Mouse (Mus musculus) intestine, postnatal 0 days (tissue): Measurements from ENCODE around the gene Kcnn1. TPM values are rescaled to one million over a fixed set of nuclear protein-coding genes. Genes with fewer than 3 reads are reported as not detected.

Experiments
- ATAC-seq: fragments of 200-750 bp; cut with Nextera tagmentation; 2 replicates; pipeline ENCODE4 v1.8.0; 2017; ENCODE audit warnings: mild to moderate bottlenecking, moderate TSS enrichment, moderate library complexity
- H3K27ac ChIP-seq: fragments of 300-500 bp; sonication (generic); 2 replicates; pipeline ENCODE4 v1.5.1; 2014; ENCODE audit warnings: mild to moderate bottlenecking, low read depth, low read length, moderate library complexity
- H3K27me3 ChIP-seq: fragments of 300-500 bp; sonication (generic); replicated peaks from 2 replicates; pipeline ENCODE4 v1.6.1; 2014; ENCODE audit warnings: low read length, mixed read lengths; ENCODE audit not compliant: control insufficient read depth, insufficient read depth
- H3K36me3 ChIP-seq: fragments of 300-500 bp; sonication (generic); 2 replicates; pipeline ENCODE4 v1.6.1; 2014; ENCODE audit warnings: mild to moderate bottlenecking, moderate library complexity; ENCODE audit not compliant: control insufficient read depth, insufficient read depth
- H3K4me1 ChIP-seq: fragments of 300-500 bp; sonication (generic); replicated peaks from 2 replicates; pipeline ENCODE4 v1.6.1; 2014; ENCODE audit warnings: antibody characterized with exemption, low read length, mixed read lengths; ENCODE audit not compliant: control insufficient read depth, insufficient read depth
- H3K4me2 ChIP-seq: fragments of 300-500 bp; sonication (generic); replicated peaks from 2 replicates; pipeline ENCODE4 v1.6.1; 2014; ENCODE audit warnings: low read depth, mild to moderate bottlenecking, moderate library complexity
- H3K4me3 ChIP-seq: fragments of 300-500 bp; sonication (generic); 2 replicates; pipeline ENCODE4 v1.5.1; 2014; ENCODE audit warnings: low read depth, low read length
- H3K9ac ChIP-seq: fragments of 300-500 bp; sonication (generic); 2 replicates; pipeline ENCODE4 v1.6.1; 2014; ENCODE audit warnings: mild to moderate bottlenecking, low read depth, low read length
- H3K9me3 ChIP-seq: fragments of 300-500 bp; sonication (generic); 2 replicates; pipeline ENCODE4 v1.6.1; 2016; ENCODE audit warnings: mixed run types; ENCODE audit not compliant: control insufficient read depth
- CTCF ChIP-seq: sonication (generic); IDR thresholded peaks from 2 replicates; pipeline ENCODE4 v1.5.1; 2016; ENCODE audit warnings: low read depth, mild to moderate bottlenecking, control low read depth, antibody characterized with exemption, moderate library complexity
- WGBS: fragments of 180-500 bp; shearing (Covaris S2); extraction: QIAGEN DNeasy Blood & Tissue Kit; methylation state at CpG from one replicate; pipeline ENCODE4 v1.1.7; 2014; 5-methylcytosine and 5-hydroxymethylcytosine counted together
- polyA plus RNA-seq: library from polyadenylated mRNA; unstranded; fragments of >200 nt; fragmentation: Nextera tagmentation; extraction: Ambion mirVana; gene quantifications from 2 replicates; pipeline ENCODE4 v1.2.1, GENCODE M21; 2015

Gene Kcnn1
- polyA plus RNA-seq, 1 experiment from 2014 or later = 0.30 TPM

DNA sequence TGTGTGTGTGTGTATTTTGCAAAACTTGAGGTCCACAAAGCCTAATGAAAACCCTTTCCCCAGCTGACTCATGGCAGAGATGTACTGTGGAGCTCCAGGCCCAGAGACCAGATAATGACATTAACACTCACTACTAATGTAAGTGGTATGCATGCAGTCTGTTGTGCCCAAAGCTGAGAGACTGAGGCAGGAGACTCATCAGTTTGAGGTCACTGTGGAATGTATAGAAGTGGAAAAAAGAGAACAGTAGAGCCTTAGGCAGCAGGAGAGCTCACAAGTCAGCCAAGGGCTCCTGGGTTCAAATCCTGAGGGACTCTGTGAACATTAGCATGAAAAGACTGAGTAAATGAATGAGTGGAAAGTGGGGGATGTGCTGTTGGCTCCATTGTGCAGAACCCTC is 40.5 kb upstream of the Kcnn1 start:
- Histone ChIP-seq H3K9me3 (no peaks in the 10 kb centered on the region), H3K4me1 (no peaks in the 10 kb centered on the region; the same call in 1 of the 2 replicates), H3K4me2 (no peak overlapping the region), H3K9ac (no peak overlapping the region), H3K27ac (no peak overlapping the region), H3K36me3 (no peaks in the 10 kb centered on the region), H3K4me3 (no peak overlapping the region), H3K27me3 (no peaks in the 10 kb centered on the region)
- no peak for TF ChIP-seq CTCF
- ATAC-seq = no peak

DNA sequence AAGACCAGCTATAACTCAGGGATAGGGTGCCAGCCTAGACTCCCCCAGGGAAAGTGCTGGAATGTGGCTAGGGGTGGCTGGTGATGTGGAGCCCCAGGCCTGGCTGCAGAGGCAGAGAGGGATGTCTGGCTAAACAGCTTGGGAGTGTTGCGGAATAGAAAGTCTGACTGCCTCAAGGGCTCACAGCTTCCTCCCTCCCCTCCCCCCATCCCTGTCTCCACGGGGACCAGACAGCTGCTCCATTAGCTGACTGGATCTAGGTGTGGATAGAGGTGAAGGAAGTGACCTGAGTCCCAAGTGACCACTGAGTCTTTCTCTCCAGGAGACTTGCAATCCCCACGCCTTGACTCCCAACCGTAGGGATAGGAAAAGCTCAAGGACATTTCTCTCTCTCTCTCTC is 40.1 kb upstream of the Kcnn1 start:
- TF ChIP-seq CTCF = no peak
- no peak overlapping the region for H3K27ac ChIP-seq
- H3K27me3 ChIP-seq = no peaks in the 10 kb centered on the region
- no peaks in the 10 kb centered on the region for H3K36me3 ChIP-seq
- no peak for ATAC-seq
- H3K4me1 ChIP-seq = no peaks in the 10 kb centered on the region; the same call in 1 of the 2 replicates
- H3K4me3 ChIP-seq = no peak overlapping the region
- WGBS = 32% methylated on average over 4 of the region's 4 CpGs
- H3K4me2 ChIP-seq = no peak overlapping the region
- no peaks in the 10 kb centered on the region for H3K9me3 ChIP-seq
- H3K9ac ChIP-seq = no peak overlapping the region

DNA sequence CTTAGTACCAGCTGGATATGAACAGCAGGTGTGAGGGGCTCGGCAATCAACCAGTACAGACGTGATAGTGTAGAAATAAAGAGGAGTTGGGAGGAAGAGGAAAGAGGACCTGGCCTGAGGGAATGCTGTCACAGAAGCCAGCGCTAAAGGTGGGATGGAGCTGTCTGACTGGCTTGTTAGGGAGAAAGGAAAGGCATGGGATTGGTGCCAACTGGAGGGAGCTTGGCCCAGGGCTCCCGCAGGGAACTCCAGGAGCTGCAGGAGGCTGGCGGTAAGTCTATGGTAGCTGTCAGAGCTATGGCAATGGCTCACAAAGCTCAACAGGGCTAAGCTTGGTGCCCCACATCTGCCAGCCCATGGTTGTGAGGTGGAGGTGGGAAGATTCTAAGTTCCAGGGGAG is 39.2 kb upstream of the Kcnn1 start:
- H3K27me3 ChIP-seq = no peaks in the 10 kb centered on the region
- no peak overlapping the region for H3K9ac ChIP-seq
- H3K9me3 ChIP-seq = no peaks in the 10 kb centered on the region
- no peaks in the 10 kb centered on the region; the same call in 1 of the 2 replicates for H3K4me1 ChIP-seq
- H3K4me3 ChIP-seq = no peak overlapping the region
- no peak for TF ChIP-seq CTCF
- ATAC-seq = no peak
- H3K27ac ChIP-seq = no peak overlapping the region
- H3K4me2 ChIP-seq = no peak overlapping the region
- no peaks in the 10 kb centered on the region for H3K36me3 ChIP-seq
- WGBS = 27% methylated on average over 5 of the region's 5 CpGs

DNA sequence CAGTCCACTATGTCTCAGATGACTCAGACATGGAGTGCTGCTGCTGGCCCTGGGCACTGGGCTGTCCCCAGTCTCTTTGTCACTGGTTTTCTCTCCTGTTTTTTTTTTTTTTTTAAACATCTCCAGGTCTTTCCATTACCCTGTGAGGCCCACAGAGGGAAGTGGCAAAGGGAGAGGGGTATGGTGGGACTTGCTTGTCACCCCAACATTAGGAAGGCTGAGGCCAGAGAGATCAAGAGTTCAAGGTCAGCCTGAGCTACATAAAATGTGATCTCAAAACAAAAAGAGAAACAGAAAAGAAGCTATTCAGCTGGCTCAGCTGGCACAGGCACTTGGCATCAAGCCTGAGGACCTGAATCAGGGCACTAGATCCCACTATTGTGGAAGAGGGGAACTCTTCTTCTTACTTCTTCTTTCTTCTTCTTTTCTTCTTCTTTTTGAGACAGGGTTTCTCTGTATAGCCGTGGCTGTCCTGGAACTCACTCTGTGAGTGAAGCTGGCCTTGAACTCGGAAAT is 37.9 kb upstream of the Kcnn1 start:
- no peak overlapping the region for H3K4me3 ChIP-seq
- WGBS = 82% methylated on average over 2 of the region's 2 CpGs
- H3K9me3 ChIP-seq = no peaks in the 10 kb centered on the region
- H3K4me1 ChIP-seq = no peaks in the 10 kb centered on the region; the same call in 1 of the 2 replicates
- H3K27ac ChIP-seq = no peak overlapping the region
- no peak for ATAC-seq
- no peak overlapping the region for H3K4me2 ChIP-seq
- H3K36me3 ChIP-seq = 0 out of 2 replicates have a peak, but pooled peaks cover under 1% of the 10 kb centered on the region
- H3K9ac ChIP-seq = no peak overlapping the region
- no peaks in the 10 kb centered on the region for H3K27me3 ChIP-seq
- TF ChIP-seq CTCF = no peak

DNA sequence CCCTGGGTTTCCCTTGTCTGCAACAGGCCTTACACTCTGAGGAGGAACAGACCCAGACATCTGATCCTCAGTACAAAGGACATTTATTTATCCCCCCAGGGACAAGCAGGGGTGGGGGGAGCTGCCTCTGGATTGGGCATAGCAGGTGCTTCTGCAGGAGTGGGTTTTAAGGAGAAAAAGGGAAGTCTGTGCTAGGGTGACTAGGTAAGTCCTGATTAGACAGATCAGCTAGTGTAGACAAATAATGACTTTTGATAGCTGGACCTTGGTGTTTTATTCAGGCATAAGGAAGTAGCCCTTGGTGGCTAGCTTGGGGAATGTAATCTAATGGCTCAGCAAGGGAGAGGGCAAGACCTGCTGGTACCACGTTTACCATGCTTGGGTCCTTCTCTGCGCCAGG is 36.2 kb upstream of the Kcnn1 start:
- no peak overlapping the region for H3K9ac ChIP-seq
- no peak for ATAC-seq
- H3K4me3 ChIP-seq = no peak overlapping the region
- no peaks in the 10 kb centered on the region for H3K27me3 ChIP-seq
- no peaks in the 10 kb centered on the region for H3K4me1 ChIP-seq
- peaks cover 17% of the 10 kb centered on the region for H3K36me3 ChIP-seq
- H3K27ac ChIP-seq = no peak overlapping the region
- no peak for TF ChIP-seq CTCF
- 87% methylated on average over 2 of the region's 2 CpGs for WGBS
- no peaks in the 10 kb centered on the region for H3K9me3 ChIP-seq
- no peak overlapping the region for H3K4me2 ChIP-seq

DNA sequence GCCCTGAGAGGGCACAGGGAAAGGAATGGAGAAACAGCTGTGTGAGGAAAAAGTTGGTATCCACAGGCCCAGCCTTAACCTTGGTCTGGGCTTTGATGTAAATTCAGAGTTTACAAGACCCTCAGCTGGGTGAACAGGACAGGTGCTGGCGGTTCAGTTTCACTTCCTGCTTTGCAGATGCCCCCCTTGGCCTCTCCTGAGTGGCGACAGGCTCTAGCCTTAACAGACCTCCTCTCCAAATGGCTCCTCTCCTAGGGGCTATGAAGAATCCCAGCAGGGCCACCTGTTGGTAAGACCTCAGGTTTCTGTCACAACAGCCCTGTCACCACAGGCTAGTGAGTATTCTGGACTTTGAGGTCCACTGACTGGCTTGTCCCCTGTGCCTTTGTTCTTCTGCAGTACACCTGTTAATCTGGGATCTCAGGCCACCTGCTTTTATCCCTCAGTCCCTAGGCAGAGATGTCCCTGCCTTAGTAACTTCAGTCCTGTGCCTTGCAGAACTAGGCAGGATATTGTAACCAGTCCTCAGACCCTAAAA is 35.7 kb upstream of the Kcnn1 start:
- H3K9ac ChIP-seq = no peak overlapping the region
- 50% methylated on average over 2 of the region's 2 CpGs for WGBS
- H3K27ac ChIP-seq = no peak overlapping the region
- no peak overlapping the region for H3K4me2 ChIP-seq
- TF ChIP-seq CTCF = no peak
- peaks cover 22% of the 10 kb centered on the region for H3K36me3 ChIP-seq
- no peak for ATAC-seq
- H3K4me1 ChIP-seq = no peaks in the 10 kb centered on the region
- H3K4me3 ChIP-seq = no peak overlapping the region
- H3K9me3 ChIP-seq = no peaks in the 10 kb centered on the region
- H3K27me3 ChIP-seq = no peaks in the 10 kb centered on the region
